Mouse (Mus musculus): Measurements from ENCODE around the gene Tas2r119.

The Tas2r119 gene

GRCm38 (mm10) chr15:32223028-32223427 is 45.9 kb downstream of the Tas2r119 start:
- in situ Hi-C loops (cut with MboI, MseI): no loop called here

- in situ Hi-C loops (cut with MboI, MseI): no loop called here
Observed at GRCm38 (mm10) chr15:32225394-32225793, 48.3 kb downstream of the Tas2r119 start.

- in situ Hi-C loops (cut with MboI, MseI): no loop called here
Observed at GRCm38 (mm10) chr15:32226381-32226780, 49.3 kb downstream of the Tas2r119 start.

DNA sequence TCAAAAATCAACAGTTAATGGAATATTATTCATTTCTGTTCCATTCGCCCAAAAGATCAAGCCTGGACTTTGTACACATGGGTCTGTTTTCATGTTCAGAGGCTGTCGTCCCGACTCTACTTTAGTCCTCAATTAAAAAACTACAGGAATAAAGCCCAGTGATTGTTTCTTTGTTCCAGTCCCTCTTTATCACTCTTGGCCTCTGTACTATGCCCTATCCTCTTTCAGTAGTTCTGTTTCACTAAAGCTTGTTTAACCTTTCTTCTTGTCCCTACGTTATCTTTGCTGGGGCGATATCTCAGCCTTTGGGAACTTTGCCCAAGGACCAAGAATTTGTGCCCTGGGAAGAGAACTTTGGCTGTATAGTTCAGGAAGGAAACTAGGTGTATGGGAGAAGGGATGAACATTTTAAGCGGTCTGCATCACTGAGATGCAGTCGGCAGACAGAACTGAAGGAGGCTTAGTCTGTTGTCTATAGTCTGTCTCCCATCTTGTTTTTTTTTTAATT is 49.9 kb downstream of the Tas2r119 start:
- in situ Hi-C loops (cut with MboI, MseI): no loop called here
